Mouse (Mus musculus): ENCODE results near the gene B3gnt3. TPM values are rescaled to one million over a fixed set of nuclear protein-coding genes. Genes with fewer than 3 reads are reported as not detected.

B3gnt3 gene
- polyA plus RNA-seq, 1 experiment from 2014 or later: 0.35 TPM

DNA sequence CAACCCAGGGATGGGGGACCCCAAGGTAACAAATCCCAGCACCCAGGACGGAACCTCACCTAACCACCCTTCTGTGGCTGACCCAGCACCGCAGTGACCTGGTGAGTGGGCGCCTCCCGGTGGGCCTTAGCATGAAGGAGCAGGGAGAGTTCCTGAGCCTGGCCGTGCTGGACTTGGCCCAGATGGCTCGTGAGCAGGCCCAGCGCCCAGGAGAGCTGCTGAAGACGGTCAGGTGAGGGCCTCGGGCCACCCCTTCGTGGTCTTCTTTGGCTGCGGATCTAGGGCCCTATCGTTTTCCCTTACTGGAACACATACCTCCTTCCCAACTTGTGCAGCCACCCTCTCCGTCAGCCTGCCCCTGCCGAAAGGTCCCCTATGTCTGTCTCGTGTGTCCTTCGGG, 22.5 kb downstream of the B3gnt3 start:
- Histone ChIP-seq H3K4me1 (ENCODE audit: control insufficient read depth, insufficient read depth, low read length) (0 out of 2 replicates have a peak, but pooled peaks cover 4% of the 10 kb centered on the region), H3K4me2 (ENCODE audit: low read depth, severe bottlenecking) (peak overlapping the region; percentile 33), H3K9me3 (ENCODE audit: control insufficient read depth, low read length) (no peaks in the 10 kb centered on the region), H3K27ac (replicated peaks; ENCODE audit: low read depth, low read length) (no peak overlapping the region), H3K9ac (ENCODE audit: low read length) (no peak overlapping the region), H3K4me3 (ENCODE audit: low read depth, low read length) (peak overlapping the region; percentile 4), H3K36me3 (ENCODE audit: control insufficient read depth, insufficient read depth, low read length) (no peaks in the 10 kb centered on the region; the same call in 1 of the 2 replicates), H3K27me3 (ENCODE audit: control insufficient read depth, insufficient read depth, low read length) (peaks cover 73% of the 10 kb centered on the region)
- ATAC-seq (ENCODE audit: insufficient number of reproducible peaks, low FRiP score, low TSS enrichment, low read depth) (no peak), DNase-seq (ENCODE audit: low spot score) (no peak)
- WGBS: 8% methylated on average over 16 of the region's 16 CpGs

DNA sequence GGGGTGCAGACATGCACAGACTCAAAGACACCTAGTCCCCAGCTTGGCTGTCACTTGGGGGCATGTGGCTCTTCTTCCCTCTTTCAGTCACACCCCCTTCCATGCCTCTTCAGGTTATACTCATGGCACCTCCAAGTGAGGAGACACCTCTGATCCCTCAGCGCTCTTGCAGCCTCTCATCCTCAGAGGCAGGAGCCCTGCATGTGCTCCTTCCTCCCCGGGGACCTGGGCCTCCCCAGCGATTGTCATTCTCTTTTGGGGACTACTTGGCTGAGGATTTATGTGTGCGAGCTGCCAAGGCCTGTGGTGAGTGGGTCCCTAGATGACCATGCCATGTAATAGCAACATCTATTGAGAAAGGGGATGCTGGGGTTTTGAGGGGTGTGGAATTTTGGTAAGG, 23.4 kb downstream of the B3gnt3 start:
- 54% methylated on average over 4 of the region's 4 CpGs for WGBS
- Histone ChIP-seq H3K4me1 (ENCODE audit: control insufficient read depth, insufficient read depth, low read length) (0 out of 2 replicates have a peak, but pooled peaks cover 4% of the 10 kb centered on the region), H3K9me3 (ENCODE audit: control insufficient read depth, low read length) (no peaks in the 10 kb centered on the region), H3K9ac (ENCODE audit: low read length) (no peak overlapping the region), H3K4me2 (ENCODE audit: low read depth, severe bottlenecking) (no peak overlapping the region), H3K4me3 (ENCODE audit: low read depth, low read length) (no peak overlapping the region), H3K27ac (replicated peaks; ENCODE audit: low read depth, low read length) (no peak overlapping the region), H3K27me3 (ENCODE audit: control insufficient read depth, insufficient read depth, low read length) (peaks cover 64% of the 10 kb centered on the region), H3K36me3 (ENCODE audit: control insufficient read depth, insufficient read depth, low read length) (no peaks in the 10 kb centered on the region; the same call in 1 of the 2 replicates)
- no peak for DNase-seq (ENCODE audit: low spot score)
- no peak for ATAC-seq (ENCODE audit: insufficient number of reproducible peaks, low FRiP score, low TSS enrichment, low read depth)

DNA sequence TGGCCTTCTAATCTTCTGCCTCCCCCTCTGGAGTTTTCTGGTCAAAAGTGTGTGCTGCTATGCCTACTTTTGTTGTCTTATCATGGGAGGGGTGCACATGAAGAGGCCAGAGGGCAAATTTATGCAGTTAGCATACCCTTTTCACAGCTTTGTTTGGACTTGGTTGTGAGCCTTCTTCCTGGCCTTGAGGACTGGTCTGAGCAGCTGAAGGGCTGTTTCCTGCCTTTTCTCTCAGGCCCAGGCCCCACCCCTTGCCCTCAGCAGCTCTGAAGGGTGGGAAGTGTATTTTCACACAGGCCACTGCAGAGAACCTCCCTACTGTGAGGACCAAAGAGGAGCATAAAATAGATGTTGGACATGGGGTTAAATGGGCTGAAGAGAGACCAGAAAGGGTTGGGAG, 24.0 kb downstream of the B3gnt3 start:
- DNase-seq (ENCODE audit: low spot score) (no peak), ATAC-seq (ENCODE audit: insufficient number of reproducible peaks, low FRiP score, low TSS enrichment, low read depth) (no peak)
- Histone ChIP-seq H3K4me1 (ENCODE audit: control insufficient read depth, insufficient read depth, low read length) (0 out of 2 replicates have a peak, but pooled peaks cover 4% of the 10 kb centered on the region), H3K9me3 (ENCODE audit: control insufficient read depth, low read length) (no peaks in the 10 kb centered on the region), H3K27me3 (ENCODE audit: control insufficient read depth, insufficient read depth, low read length) (peaks cover 57% of the 10 kb centered on the region), H3K4me3 (ENCODE audit: low read depth, low read length) (no peak overlapping the region), H3K36me3 (ENCODE audit: control insufficient read depth, insufficient read depth, low read length) (no peaks in the 10 kb centered on the region; the same call in 1 of the 2 replicates), H3K27ac (replicated peaks; ENCODE audit: low read depth, low read length) (no peak overlapping the region), H3K4me2 (ENCODE audit: low read depth, severe bottlenecking) (no peak overlapping the region), H3K9ac (ENCODE audit: low read length) (no peak overlapping the region)

DNA sequence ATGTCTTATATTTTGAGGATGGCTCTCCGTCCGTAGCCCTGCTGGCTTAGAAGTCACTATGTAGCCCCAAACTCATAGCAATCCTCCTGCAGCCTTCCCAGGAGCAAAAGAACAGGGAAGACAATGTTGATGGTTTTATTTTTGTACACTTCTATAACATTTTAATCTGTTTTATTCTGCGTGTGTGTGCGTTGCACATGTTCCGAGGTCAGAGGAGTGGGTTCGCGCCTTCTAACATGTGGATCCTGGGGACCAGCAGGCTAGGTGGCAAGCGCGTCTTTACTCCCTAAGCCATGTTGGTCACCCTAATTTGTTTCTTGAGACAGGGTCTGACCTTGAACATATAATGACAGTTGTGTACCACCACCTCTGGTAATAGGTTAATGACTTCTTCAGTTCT, 24.8 kb downstream of the B3gnt3 start:
- Histone ChIP-seq H3K27ac (replicated peaks; ENCODE audit: low read depth, low read length) (no peak overlapping the region), H3K27me3 (ENCODE audit: control insufficient read depth, insufficient read depth, low read length) (peaks cover 50% of the 10 kb centered on the region), H3K9ac (ENCODE audit: low read length) (no peak overlapping the region), H3K4me2 (ENCODE audit: low read depth, severe bottlenecking) (peak overlapping the region; percentile 91), H3K36me3 (ENCODE audit: control insufficient read depth, insufficient read depth, low read length) (no peaks in the 10 kb centered on the region; the same call in 1 of the 2 replicates), H3K4me1 (ENCODE audit: control insufficient read depth, insufficient read depth, low read length) (0 out of 2 replicates have a peak, but pooled peaks cover 5% of the 10 kb centered on the region), H3K4me3 (ENCODE audit: low read depth, low read length) (peak overlapping the region; percentile 61; the same call in 1 of the 2 replicates), H3K9me3 (ENCODE audit: control insufficient read depth, low read length) (no peaks in the 10 kb centered on the region)
- WGBS: 52% methylated on average over 9 of the region's 9 CpGs
- ATAC-seq (ENCODE audit: insufficient number of reproducible peaks, low FRiP score, low TSS enrichment, low read depth) (no peak), DNase-seq (ENCODE audit: low spot score) (no peak)

DNA sequence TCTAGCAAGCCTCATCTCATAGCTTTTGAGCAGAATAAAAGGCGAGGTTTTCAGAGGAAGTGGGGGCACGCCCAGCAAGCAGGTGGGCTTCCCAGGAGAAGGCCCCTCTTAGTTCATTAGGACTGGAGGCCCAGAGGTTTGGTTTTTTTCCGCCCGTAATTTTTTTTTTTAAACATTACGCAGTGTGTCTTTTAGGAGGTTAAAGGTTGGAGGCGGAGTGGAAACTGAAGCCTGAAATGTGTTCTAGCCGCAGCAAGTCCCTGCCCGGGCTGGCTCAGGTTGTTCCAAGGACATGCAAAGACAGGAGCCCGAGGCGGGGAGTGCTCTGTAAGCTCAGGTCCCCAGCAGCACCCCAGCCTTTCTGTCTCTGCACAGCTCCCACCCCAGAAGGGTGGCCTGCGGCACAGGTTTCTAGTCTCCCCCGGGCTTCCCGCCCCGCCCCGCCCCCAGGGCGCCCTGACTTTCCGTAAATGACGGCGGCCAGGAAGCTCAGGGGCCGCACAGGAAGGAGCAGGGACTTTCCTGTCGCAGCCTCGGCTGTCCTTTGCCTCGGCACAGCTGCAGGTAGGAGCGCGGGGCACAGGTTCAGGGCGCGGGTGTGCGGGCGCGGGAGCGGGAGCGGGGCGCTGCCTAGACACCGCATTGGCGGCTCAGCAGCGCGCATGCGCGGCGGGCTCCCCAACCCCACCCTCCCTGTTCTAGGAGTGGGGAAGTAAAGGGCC, 25.4 kb downstream of the B3gnt3 start, which contains the start of gene Jak3:
Jak3 (plus strand) TSS at position 277 of the 722 bp plus-strand sequence.
- H3K27ac ChIP-seq (replicated peaks; ENCODE audit: low read depth, low read length): no peak within 1 kb of the TSS
- peak within 1 kb of the TSS; percentile 91 for H3K4me2 ChIP-seq (ENCODE audit: low read depth, severe bottlenecking)
- peak within 1 kb of the TSS; percentile 61 for H3K9ac ChIP-seq (ENCODE audit: low read length)
- no peaks in the 10 kb centered on the region for H3K9me3 ChIP-seq (ENCODE audit: control insufficient read depth, low read length)
- 3% methylated on average over 40 of the region's 40 CpGs for WGBS
- H3K4me3 ChIP-seq (ENCODE audit: low read depth, low read length): peak within 1 kb of the TSS; percentile 61
- DNase-seq (ENCODE audit: low spot score): peak; percentile 64
- no peak for ATAC-seq (ENCODE audit: insufficient number of reproducible peaks, low FRiP score, low TSS enrichment, low read depth)
- H3K27me3 ChIP-seq (ENCODE audit: control insufficient read depth, insufficient read depth, low read length): peaks cover 43% of the 10 kb centered on the region
- peaks cover 9% of the 10 kb centered on the region; the same call in 1 of the 2 replicates for H3K4me1 ChIP-seq (ENCODE audit: control insufficient read depth, insufficient read depth, low read length)
- H3K36me3 ChIP-seq (ENCODE audit: control insufficient read depth, insufficient read depth, low read length): no peaks in the 10 kb centered on the region; the same call in 1 of the 2 replicates

GRCm38 (mm10) chr8:71675456-71676019, 26.1 kb downstream of the B3gnt3 start:
- H3K27ac ChIP-seq (replicated peaks; ENCODE audit: low read depth, low read length): no peak overlapping the region
- H3K9ac ChIP-seq (ENCODE audit: low read length): no peak overlapping the region
- no peaks in the 10 kb centered on the region; the same call in 1 of the 2 replicates for H3K36me3 ChIP-seq (ENCODE audit: control insufficient read depth, insufficient read depth, low read length)
- H3K4me1 ChIP-seq (ENCODE audit: control insufficient read depth, insufficient read depth, low read length): peaks cover 13% of the 10 kb centered on the region; the same call in 1 of the 2 replicates
- no peak for DNase-seq (ENCODE audit: low spot score)
- no peak overlapping the region for H3K4me3 ChIP-seq (ENCODE audit: low read depth, low read length)
- 30% methylated on average over 9 of the region's 9 CpGs for WGBS
- no peaks in the 10 kb centered on the region for H3K9me3 ChIP-seq (ENCODE audit: control insufficient read depth, low read length)
- no peak for ATAC-seq (ENCODE audit: insufficient number of reproducible peaks, low FRiP score, low TSS enrichment, low read depth)
- H3K4me2 ChIP-seq (ENCODE audit: low read depth, severe bottlenecking): peak overlapping the region; percentile 91; the same call in 1 of the 2 replicates
- H3K27me3 ChIP-seq (ENCODE audit: control insufficient read depth, insufficient read depth, low read length): peaks cover 41% of the 10 kb centered on the region

DNA sequence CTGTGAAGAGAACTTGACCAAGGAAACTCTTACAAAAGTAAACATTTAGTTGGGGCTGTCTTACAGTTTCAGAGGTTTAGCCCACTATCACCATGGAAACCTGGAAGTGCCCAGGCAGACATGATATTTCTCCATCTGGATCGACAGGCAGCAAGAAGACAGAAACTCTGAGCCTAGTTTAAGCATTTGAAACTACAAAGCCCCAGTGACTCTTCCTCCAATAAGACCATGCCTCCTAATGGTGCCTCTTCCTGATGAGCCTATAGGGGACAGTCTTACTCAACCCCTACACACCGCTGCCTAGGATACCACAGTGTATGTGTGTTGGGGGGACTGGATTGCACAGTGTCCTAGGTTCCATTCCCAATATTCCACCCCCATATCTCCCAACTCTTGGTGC, 27.5 kb downstream of the B3gnt3 start:
- no peaks in the 10 kb centered on the region for H3K9me3 ChIP-seq (ENCODE audit: control insufficient read depth, low read length)
- H3K27me3 ChIP-seq (ENCODE audit: control insufficient read depth, insufficient read depth, low read length): peaks cover 35% of the 10 kb centered on the region
- H3K9ac ChIP-seq (ENCODE audit: low read length): no peak overlapping the region
- ATAC-seq (ENCODE audit: insufficient number of reproducible peaks, low FRiP score, low TSS enrichment, low read depth) (no peak), DNase-seq (ENCODE audit: low spot score) (no peak)
- H3K4me3 ChIP-seq (ENCODE audit: low read depth, low read length): no peak overlapping the region
- no peaks in the 10 kb centered on the region; the same call in 1 of the 2 replicates for H3K36me3 ChIP-seq (ENCODE audit: control insufficient read depth, insufficient read depth, low read length)
- no peak overlapping the region for H3K4me2 ChIP-seq (ENCODE audit: low read depth, severe bottlenecking)
- no peak overlapping the region for H3K27ac ChIP-seq (replicated peaks; ENCODE audit: low read depth, low read length)
- peaks cover 9% of the 10 kb centered on the region; the same call in 1 of the 2 replicates for H3K4me1 ChIP-seq (ENCODE audit: control insufficient read depth, insufficient read depth, low read length)
- 82% methylated on average over 2 of the region's 2 CpGs for WGBS

DNA sequence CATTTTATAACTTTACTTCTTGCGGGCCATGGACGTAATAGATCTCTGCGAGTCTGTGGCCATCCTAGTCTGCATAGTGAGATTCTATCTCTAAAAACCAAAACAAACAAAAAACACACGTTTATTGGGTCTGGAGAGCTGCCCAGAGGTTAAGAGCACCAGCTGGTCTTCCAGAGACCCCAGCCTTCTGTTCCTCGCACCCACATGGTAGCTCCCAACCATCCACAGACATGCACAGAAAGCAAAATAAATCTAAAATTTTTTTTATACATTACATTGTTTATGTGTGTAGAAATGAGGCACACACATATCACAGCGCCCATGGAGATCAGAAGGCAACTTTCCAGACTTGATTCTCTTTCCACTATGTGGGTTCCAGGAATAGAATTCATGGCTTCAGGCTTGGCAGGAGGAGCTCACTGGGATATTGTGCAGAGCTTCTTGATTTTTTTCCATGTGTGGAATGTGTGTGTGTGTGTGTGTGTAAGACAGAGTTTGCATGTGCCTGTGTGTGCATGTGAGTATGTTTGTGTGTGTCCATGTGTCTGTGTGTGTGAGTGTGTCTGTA, 29.3 kb downstream of the B3gnt3 start:
- no peak overlapping the region for H3K9ac ChIP-seq (ENCODE audit: low read length)
- H3K27ac ChIP-seq (replicated peaks; ENCODE audit: low read depth, low read length): no peak overlapping the region
- no peaks in the 10 kb centered on the region for H3K9me3 ChIP-seq (ENCODE audit: control insufficient read depth, low read length)
- no peak for ATAC-seq (ENCODE audit: insufficient number of reproducible peaks, low FRiP score, low TSS enrichment, low read depth)
- H3K4me2 ChIP-seq (ENCODE audit: low read depth, severe bottlenecking): peak overlapping the region; percentile 90
- no peaks in the 10 kb centered on the region for H3K36me3 ChIP-seq (ENCODE audit: control insufficient read depth, insufficient read depth, low read length)
- 56% methylated on average over 6 of the region's 6 CpGs for WGBS
- no peak for DNase-seq (ENCODE audit: low spot score)
- peaks cover 18% of the 10 kb centered on the region for H3K4me1 ChIP-seq (ENCODE audit: control insufficient read depth, insufficient read depth, low read length)
- H3K27me3 ChIP-seq (ENCODE audit: control insufficient read depth, insufficient read depth, low read length): peaks cover 23% of the 10 kb centered on the region
- H3K4me3 ChIP-seq (ENCODE audit: low read depth, low read length): no peak overlapping the region
